Mouse (Mus musculus): Measurements from ENCODE around the gene Acsl6.

DNA sequence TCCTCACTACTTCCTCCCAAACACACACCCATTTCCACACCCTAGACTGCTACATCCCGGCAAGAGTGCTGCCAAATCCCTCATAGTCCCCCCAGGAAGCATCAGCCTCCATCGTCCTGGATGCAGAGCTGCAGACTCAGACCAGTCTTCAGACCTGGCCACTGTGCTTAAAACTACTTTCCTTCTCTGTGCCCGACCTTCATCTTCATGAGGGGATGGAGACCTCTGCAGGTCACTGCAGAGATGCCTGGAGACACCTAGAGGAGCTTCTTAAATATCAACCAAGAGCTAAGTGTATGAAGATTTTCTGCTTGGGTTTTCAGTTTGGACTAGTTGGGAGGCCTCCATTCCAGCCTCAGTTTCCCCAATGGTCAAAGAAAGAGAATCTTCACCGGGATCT lies 49.5 kb upstream of the Acsl6 start:
- no peak for TF ChIP-seq USF1 (IDR thresholded peaks at IDR 0.05; ENCODE audit: low read depth)
- peak; percentile 9 for TF ChIP-seq CTCF (IDR thresholded peaks at IDR 0.05; ENCODE audit: control insufficient read depth, insufficient read depth, insufficient read length)
- TF ChIP-seq FOSL1 (IDR thresholded peaks at IDR 0.05; ENCODE audit: insufficient read depth, low read length, poor library complexity, severe bottlenecking): no peak
